Mouse (Mus musculus) stomach, postnatal 0 days (tissue): Measurements from ENCODE around the gene Lep. TPM values are rescaled to one million over a fixed set of nuclear protein-coding genes. Genes with fewer than 3 reads are reported as not detected.

Source experiments
- ATAC-seq: fragments of 200-750 bp; cut with Nextera tagmentation; 2 replicates; pipeline ENCODE4 v1.8.0; 2017; ENCODE audit not compliant: low FRiP score, low TSS enrichment
- DNase-seq: peaks from one replicate; pipeline ENCODE4 v3.0.0-alpha.2; 2016; ENCODE audit warnings: low spot score
- H3K27ac ChIP-seq: fragments of 300-500 bp; sonication (generic); replicated peaks from 2 replicates; pipeline ENCODE4 v1.5.1; 2014; ENCODE audit warnings: mild to moderate bottlenecking, control low read depth
- H3K27me3 ChIP-seq: fragments of 300-500 bp; sonication (generic); 2 replicates; pipeline ENCODE4 v1.6.1; 2014; ENCODE audit warnings: low read length; ENCODE audit not compliant: control insufficient read depth, insufficient read depth
- H3K36me3 ChIP-seq: fragments of 300-500 bp; sonication (generic); 2 replicates; pipeline ENCODE4 v1.6.1; 2014; ENCODE audit warnings: low read length, mixed read lengths; ENCODE audit not compliant: control insufficient read depth, insufficient read depth
- H3K4me1 ChIP-seq: fragments of 300-500 bp; sonication (generic); replicated peaks from 2 replicates; pipeline ENCODE4 v1.6.1; 2014; ENCODE audit warnings: antibody characterized with exemption; ENCODE audit not compliant: control insufficient read depth, insufficient read depth
- H3K4me2 ChIP-seq: fragments of 300-500 bp; sonication (generic); replicated peaks from 2 replicates; pipeline ENCODE4 v1.6.1; 2014; ENCODE audit warnings: low read depth, mild to moderate bottlenecking, control low read depth, moderate library complexity
- H3K4me3 ChIP-seq: fragments of 300-500 bp; sonication (generic); 2 replicates; pipeline ENCODE4 v1.5.1; 2014; ENCODE audit warnings: low read depth, low read length, control low read depth
- H3K9ac ChIP-seq: fragments of 300-500 bp; sonication (generic); 2 replicates; pipeline ENCODE4 v1.6.1; 2014; ENCODE audit warnings: mild to moderate bottlenecking, low read length, control low read depth, mixed read lengths
- H3K9me3 ChIP-seq: fragments of 300-500 bp; sonication (generic); 2 replicates; pipeline ENCODE4 v1.6.1; 2016; ENCODE audit warnings: low read length; ENCODE audit not compliant: control insufficient read depth
- CTCF ChIP-seq: IDR thresholded peaks from 2 replicates; pipeline ENCODE4 v1.5.1; 2016; ENCODE audit warnings: antibody characterized with exemption, low read depth, mild to moderate bottlenecking, moderate library complexity
- EP300 ChIP-seq: optimal IDR thresholded peaks from 2 replicates; pipeline ENCODE3; 2016; ENCODE audit warnings: antibody characterized with exemption
- WGBS: fragments of 180-500 bp; shearing (Covaris S2); extraction: QIAGEN DNeasy Blood & Tissue Kit; methylation state at CpG from one replicate; pipeline ENCODE4 v1.1.7; 2014; 5-methylcytosine and 5-hydroxymethylcytosine counted together
- microRNA-seq: library from miRNA; unstranded; fragments of <30 nt; microRNA quantifications from one replicate; pipeline ENCODE4, GENCODE M21; 2016
- polyA plus RNA-seq: library from polyadenylated mRNA; unstranded; fragments of >200 nt; fragmentation: Nextera tagmentation; extraction: Ambion mirVana; gene quantifications from 2 replicates; pipeline ENCODE4 v1.2.1, GENCODE M21; 2015

The Lep gene
- polyA plus RNA-seq, 1 experiment from 2014 or later, result not detected

GRCm38 (mm10) chr6:29115756-29116155, 55.7 kb downstream of the Lep start:
- TF ChIP-seq CTCF (no peak), EP300 (no peak)

DNA sequence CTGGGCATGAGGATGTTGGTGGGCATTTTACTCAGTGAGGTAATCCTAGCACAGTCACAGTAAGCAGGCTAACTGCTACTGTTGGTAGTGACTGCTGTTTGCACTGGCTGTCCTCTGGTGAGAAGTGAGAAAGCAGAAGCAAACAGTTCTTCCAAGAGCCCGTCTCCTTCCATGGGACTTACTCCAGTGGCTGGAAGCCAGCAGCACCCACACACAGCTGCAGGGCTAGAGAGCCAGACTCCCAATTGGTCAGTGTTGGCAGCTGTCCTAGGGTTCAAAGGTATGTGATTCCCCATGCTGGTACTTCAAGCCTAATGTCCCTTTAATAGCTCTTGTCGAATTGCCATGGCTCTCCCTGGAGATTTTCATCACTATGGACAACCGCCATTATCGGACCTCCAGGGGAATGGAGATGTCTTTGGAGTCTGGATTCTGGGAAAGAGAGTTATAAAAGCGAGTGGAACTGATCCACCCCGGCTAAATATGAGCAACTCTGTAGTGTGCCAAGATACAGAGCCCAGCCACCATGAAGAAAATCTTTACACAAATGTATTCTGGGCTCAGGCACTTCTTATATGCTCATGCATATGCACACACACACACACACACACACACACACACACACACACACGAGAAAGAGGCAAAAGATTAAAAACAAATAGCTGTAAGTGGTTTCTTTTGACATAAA, 57.5 kb downstream of the Lep start:
- WGBS, result 46% methylated on average over 7 of the region's 7 CpGs
- Histone ChIP-seq H3K36me3 (no peaks in the 10 kb centered on the region), H3K9ac (no peak overlapping the region), H3K4me1 (no peaks in the 10 kb centered on the region; the same call in 1 of the 2 replicates), H3K27me3 (no peaks in the 10 kb centered on the region), H3K27ac (no peak overlapping the region), H3K9me3 (no peaks in the 10 kb centered on the region), H3K4me2 (no peak overlapping the region), H3K4me3 (no peak overlapping the region)
- ATAC-seq (peak; percentile 45), DNase-seq (peak; percentile 21)
- no peak for TF ChIP-seq CTCF
- no peak for TF ChIP-seq EP300

More at GRCm38 (mm10) chr6:29115756-29116155, 55.7 kb downstream of the Lep start:
- H3K27me3 ChIP-seq, result no peaks in the 10 kb centered on the region
- H3K36me3 ChIP-seq, result no peaks in the 10 kb centered on the region
- no peak overlapping the region for H3K27ac ChIP-seq
- no peak overlapping the region for H3K4me2 ChIP-seq
- H3K9ac ChIP-seq, result no peak overlapping the region
- 65% methylated on average over 7 of the region's 7 CpGs for WGBS
- no peaks in the 10 kb centered on the region for H3K9me3 ChIP-seq
- no peak overlapping the region for H3K4me3 ChIP-seq
- DNase-seq (no peak), ATAC-seq (no peak)
- no peaks in the 10 kb centered on the region; the same call in 1 of the 2 replicates for H3K4me1 ChIP-seq

DNA sequence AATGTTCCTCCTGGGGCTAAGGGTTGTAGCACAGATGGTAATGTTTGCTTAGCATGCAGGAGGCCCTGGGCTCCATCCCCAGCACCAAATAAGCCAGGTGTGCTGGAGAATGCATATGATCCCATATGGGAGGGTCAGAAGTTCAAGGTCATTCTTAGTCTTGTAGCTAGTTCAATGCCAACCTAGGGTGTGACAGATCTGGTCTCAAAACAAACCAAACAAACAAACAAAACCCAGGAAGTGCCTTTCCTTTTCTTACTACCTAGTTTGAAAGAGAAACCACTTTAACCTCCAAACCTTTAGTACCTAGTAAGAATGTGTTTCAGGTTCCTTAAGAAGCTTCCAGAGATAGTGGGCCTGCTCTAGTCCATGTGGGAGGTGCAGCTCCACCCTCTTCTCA, 58.2 kb downstream of the Lep start:
- TF ChIP-seq EP300, result no peak
- no peak for TF ChIP-seq CTCF
- Histone ChIP-seq H3K27me3 (no peaks in the 10 kb centered on the region), H3K9ac (no peak overlapping the region), H3K27ac (no peak overlapping the region), H3K9me3 (no peaks in the 10 kb centered on the region), H3K36me3 (no peaks in the 10 kb centered on the region), H3K4me2 (no peak overlapping the region), H3K4me3 (no peak overlapping the region), H3K4me1 (no peaks in the 10 kb centered on the region; the same call in 1 of the 2 replicates)
- DNase-seq (no peak), ATAC-seq (no peak)

DNA sequence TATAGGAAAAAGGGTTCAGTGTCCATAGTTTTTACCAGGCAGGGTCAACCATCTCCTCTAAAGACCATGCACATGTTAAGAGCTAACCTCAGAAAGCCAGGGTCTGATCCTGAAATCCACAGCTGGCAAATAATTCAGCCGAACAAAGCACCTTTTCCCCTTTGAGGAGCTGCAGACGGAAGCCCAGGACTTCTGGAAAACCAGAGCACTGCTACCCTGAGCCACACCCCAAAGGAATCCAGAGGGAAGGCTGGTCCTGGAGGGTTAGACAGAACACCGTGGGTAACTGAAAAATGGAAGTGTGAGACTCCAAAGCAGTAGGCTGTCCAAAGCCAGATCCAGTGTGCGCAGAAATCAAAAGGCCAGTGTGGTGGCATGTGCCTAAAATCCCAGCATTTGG, 58.9 kb downstream of the Lep start:
- ATAC-seq (no peak), DNase-seq (no peak)
- Histone ChIP-seq H3K36me3 (no peaks in the 10 kb centered on the region), H3K4me2 (no peak overlapping the region), H3K9ac (no peak overlapping the region), H3K27ac (no peak overlapping the region), H3K9me3 (no peaks in the 10 kb centered on the region), H3K27me3 (no peaks in the 10 kb centered on the region), H3K4me3 (no peak overlapping the region), H3K4me1 (no peaks in the 10 kb centered on the region; the same call in 1 of the 2 replicates)
- TF ChIP-seq EP300 (no peak), CTCF (no peak)
- WGBS, result 63% methylated on average over 4 of the region's 4 CpGs

GRCm38 (mm10) chr6:29119990-29120389, 60.0 kb downstream of the Lep start:
- no peak for ATAC-seq
- Histone ChIP-seq H3K9ac (no peak overlapping the region), H3K4me1 (no peaks in the 10 kb centered on the region; the same call in 1 of the 2 replicates), H3K4me2 (no peak overlapping the region), H3K27me3 (no peaks in the 10 kb centered on the region), H3K36me3 (no peaks in the 10 kb centered on the region), H3K27ac (no peak overlapping the region), H3K9me3 (no peaks in the 10 kb centered on the region), H3K4me3 (no peak overlapping the region)
- no peak for DNase-seq
- no peak for TF ChIP-seq EP300
- no peak for TF ChIP-seq CTCF
- 89% methylated on average over 13 of the region's 13 CpGs for WGBS

Small RNA genes lying within 50 kb of the gene (microRNA-seq; reads per million reads assigned to microRNA genes)
- 19.3 reads per million, percentile 25 among the genes with 10 or more reads in this experiment for gene Mir129-1

Other genes starting within 250 kb of the Lep start
- gene Lrrc4, start 228.5 kb upstream of the Lep start, polyA plus RNA-seq, result 0.51 and 0.62 TPM in 2 replicates
- gene Rbm28, start 104.8 kb downstream of the Lep start, polyA plus RNA-seq, result 10.8 and 11.8 TPM in 2 replicates
- gene Prrt4, start 119.4 kb downstream of the Lep start, polyA plus RNA-seq, result 0.30 and 0.33 TPM in 2 replicates
- gene Impdh1, start 156.1 kb downstream of the Lep start, polyA plus RNA-seq, result 26.9 and 28.0 TPM in 2 replicates
- 29.8 and 34.1 TPM in 2 replicates for gene Hilpda, start 212.3 kb downstream of the Lep start, polyA plus RNA-seq
- gene Fam71f2, start 219.4 kb downstream of the Lep start, polyA plus RNA-seq, result 0.11 TPM in 1 of 2 replicates, not detected in the other